In the genomic region with DNA sequence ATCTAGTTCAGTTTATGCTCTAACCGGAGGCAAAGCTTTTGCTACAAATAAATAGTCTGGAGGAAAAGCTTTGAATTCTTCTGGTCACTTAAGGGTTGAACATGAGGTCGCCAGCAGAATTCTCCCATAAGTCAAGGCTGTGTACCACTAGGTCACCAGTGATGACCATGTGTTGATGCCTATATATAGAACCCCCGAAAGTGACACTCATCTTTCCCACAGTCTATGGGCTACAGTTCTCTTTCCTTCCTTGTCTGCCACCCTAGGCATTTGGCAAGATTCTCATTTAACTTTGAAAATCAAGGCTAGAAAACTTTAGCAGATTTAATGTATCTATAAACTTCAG, we compare ENCODE assay signal across 20 mouse cellular contexts.
DNase-seq lines count a peak whose midpoint lies in the region; ATAC-seq and TF ChIP-seq lines count a peak whose summit lies in the region.
"Had no signal": no experiment of that assay in that cellular context is flagged by ENCODE, and none has a peak within 500 bp of the region (broad histone marks: within the 10 kb centered on the region; RNA-seq: fewer than 3 reads in every experiment).

No protein-coding gene starts in this region.

- H3K27ac ChIP-seq in heart, embryonic 12.5 days (ENCODE audit: poor library complexity, severe bottlenecking) = 0 out of 2 replicates have a peak overlapping the region, but pooled peaks have one; percentile 12
- H3K27ac ChIP-seq in heart, embryonic 11.5 days (ENCODE audit: low read depth, low read length) = no peak overlapping the region
- H3K27ac ChIP-seq in kidney, embryonic 16.5 days (ENCODE audit: low read length) = peak overlapping the region; percentile 72
- peak overlapping the region; percentile 69 for H3K27ac ChIP-seq in embryonic facial prominence, embryonic 13.5 days
- H3K27ac ChIP-seq in limb, embryonic 14.5 days (replicated peaks; ENCODE audit: low read depth, low read length) = 0 out of 2 replicates have a peak overlapping the region, but pooled peaks have one; percentile 15
- H3K27ac ChIP-seq: forebrain, embryonic 10.5 days; heart, embryonic 10.5 days; hindbrain, embryonic 13.5 days; liver, embryonic 15.5 days had no signal

- no peak overlapping the region for H3K4me3 ChIP-seq in heart, embryonic 12.5 days
- H3K4me3 ChIP-seq in heart, embryonic 11.5 days (ENCODE audit: low read depth, low read length) = no peak overlapping the region
- H3K4me3 ChIP-seq in kidney, embryonic 16.5 days (ENCODE audit: low read length) = no peak overlapping the region
- H3K4me3 ChIP-seq in embryonic facial prominence, embryonic 13.5 days = no peak overlapping the region
- H3K4me3 ChIP-seq in limb, embryonic 14.5 days (replicated peaks; ENCODE audit: low read length) = no peak overlapping the region
- H3K4me3 ChIP-seq: forebrain, embryonic 10.5 days; heart, embryonic 10.5 days; hindbrain, embryonic 13.5 days; liver, embryonic 15.5 days had no signal

- 52% methylated on average over 3 of the region's 3 CpGs for WGBS in heart, embryonic 12.5 days
- 64% methylated on average over 3 of the region's 3 CpGs for WGBS in heart, embryonic 11.5 days (ENCODE audit: insufficient replicate concordance)
- WGBS in kidney, embryonic 16.5 days = 29% methylated on average over 3 of the region's 3 CpGs
- WGBS in embryonic facial prominence, embryonic 13.5 days = 66% methylated on average over 3 of the region's 3 CpGs
- WGBS in limb, embryonic 14.5 days = 64% methylated on average over 3 of the region's 3 CpGs

- ATAC-seq in heart, embryonic 12.5 days (ENCODE audit: insufficient number of reproducible peaks, low FRiP score) = no peak; the same call in 1 of the 2 replicates
- ATAC-seq in heart, embryonic 11.5 days (replicated peaks; ENCODE audit: insufficient number of reproducible peaks, low FRiP score, low TSS enrichment) = no peak
- peak; percentile 85 for ATAC-seq in kidney, embryonic 16.5 days (ENCODE audit: low FRiP score, low TSS enrichment)
- ATAC-seq in embryonic facial prominence, embryonic 13.5 days (ENCODE audit: insufficient number of reproducible peaks, insufficient read depth, low FRiP score, low TSS enrichment, low read depth) = no peak
- peak; percentile 37; the same call in 1 of the 2 replicates for ATAC-seq in limb, embryonic 14.5 days (ENCODE audit: low FRiP score, low read depth)
- no peak for ATAC-seq in megakaryocyte-erythroid progenitor cell, adult 5-6 weeks (replicated peaks; ENCODE audit: low FRiP score, low TSS enrichment, poor library complexity, severe bottlenecking)

- H3K9ac ChIP-seq in heart, embryonic 12.5 days = no peak overlapping the region
- H3K9ac ChIP-seq in heart, embryonic 11.5 days (ENCODE audit: low read depth, low read length) = no peak overlapping the region
- no peak overlapping the region for H3K9ac ChIP-seq in kidney, embryonic 16.5 days (replicated peaks; ENCODE audit: low read length)
- H3K9ac ChIP-seq in embryonic facial prominence, embryonic 13.5 days = no peak overlapping the region
- H3K9ac ChIP-seq in limb, embryonic 14.5 days (ENCODE audit: low read depth, low read length, severe bottlenecking) = no peak overlapping the region
- H3K9ac ChIP-seq: hindbrain, embryonic 13.5 days; liver, embryonic 15.5 days had no signal

- TF ChIP-seq POLR2A in limb, embryonic 14.5 days (IDR thresholded peaks at IDR 0.05; ENCODE audit: borderline replicate concordance, extremely low read depth, insufficient read depth, insufficient read length) = no peak

- no peak overlapping the region for H3K4me2 ChIP-seq in heart, embryonic 12.5 days
- H3K4me2 ChIP-seq in heart, embryonic 11.5 days = no peak overlapping the region
- no peak overlapping the region for H3K4me2 ChIP-seq in kidney, embryonic 16.5 days (replicated peaks; ENCODE audit: low read depth, low read length)
- no peak overlapping the region for H3K4me2 ChIP-seq in embryonic facial prominence, embryonic 13.5 days
- no peak overlapping the region for H3K4me2 ChIP-seq in limb, embryonic 14.5 days (replicated peaks; ENCODE audit: low read depth, low read length, severe bottlenecking)
- H3K4me2 ChIP-seq: hindbrain, embryonic 13.5 days; liver, embryonic 15.5 days had no signal

- no peaks in the 10 kb centered on the region for H3K36me3 ChIP-seq in heart, embryonic 12.5 days
- H3K36me3 ChIP-seq in heart, embryonic 11.5 days (ENCODE audit: control insufficient read depth, insufficient read depth, low read length) = no peaks in the 10 kb centered on the region
- H3K36me3 ChIP-seq in kidney, embryonic 16.5 days (ENCODE audit: insufficient read depth, low read length) = no peaks in the 10 kb centered on the region
- H3K36me3 ChIP-seq in embryonic facial prominence, embryonic 13.5 days = no peaks in the 10 kb centered on the region
- H3K36me3 ChIP-seq in limb, embryonic 14.5 days (ENCODE audit: control insufficient read depth, insufficient read depth, low read length) = no peaks in the 10 kb centered on the region
- H3K36me3 ChIP-seq: forebrain, embryonic 10.5 days; heart, embryonic 10.5 days; hindbrain, embryonic 13.5 days; liver, embryonic 15.5 days had no signal

- no peak for DNase-seq in kidney, adult 11 months
- DNase-seq in limb, embryonic 14.5 days (ENCODE audit: low spot score) = no peak
- DNase-seq in thymus, postnatal 10 days (ENCODE audit: low spot score in 2 of 2) = no peak
- DNase-seq: adrenal gland, adult 8-10 months; B cell, adult 2 months; cerebellum, adult 11-12 months; cerebellum, postnatal 36 days; kidney, adult 18-20 months; left cerebral cortex, postnatal 4 days; midbrain, embryonic 14.5 days; thymus, postnatal 14 days had no signal

- no peaks in the 10 kb centered on the region for H3K9me3 ChIP-seq in heart, embryonic 12.5 days (replicated peaks)
- no peaks in the 10 kb centered on the region for H3K9me3 ChIP-seq in heart, embryonic 11.5 days (replicated peaks; ENCODE audit: control insufficient read depth, low read length)
- H3K9me3 ChIP-seq in kidney, embryonic 16.5 days (ENCODE audit: low read length) = no peaks in the 10 kb centered on the region
- no peaks in the 10 kb centered on the region for H3K9me3 ChIP-seq in embryonic facial prominence, embryonic 13.5 days
- no peaks in the 10 kb centered on the region for H3K9me3 ChIP-seq in limb, embryonic 14.5 days (ENCODE audit: control insufficient read depth, low read length)
- H3K9me3 ChIP-seq: forebrain, embryonic 10.5 days; heart, embryonic 10.5 days; hindbrain, embryonic 13.5 days; liver, embryonic 15.5 days had no signal

- H3K27me3 ChIP-seq in heart, embryonic 12.5 days (replicated peaks) = no peaks in the 10 kb centered on the region
- H3K27me3 ChIP-seq in heart, embryonic 11.5 days (ENCODE audit: control insufficient read depth, insufficient read depth, low read length) = no peaks in the 10 kb centered on the region
- H3K27me3 ChIP-seq in kidney, embryonic 16.5 days (ENCODE audit: insufficient read depth, low read length) = no peaks in the 10 kb centered on the region
- H3K27me3 ChIP-seq in embryonic facial prominence, embryonic 13.5 days = no peaks in the 10 kb centered on the region
- H3K27me3 ChIP-seq in limb, embryonic 14.5 days (ENCODE audit: control insufficient read depth, insufficient read depth, low read length) = no peaks in the 10 kb centered on the region
- H3K27me3 ChIP-seq: hindbrain, embryonic 13.5 days; liver, embryonic 15.5 days had no signal

- H3K4me1 ChIP-seq in heart, embryonic 12.5 days (replicated peaks) = peaks cover 8% of the 10 kb centered on the region
- no peaks in the 10 kb centered on the region for H3K4me1 ChIP-seq in heart, embryonic 11.5 days (ENCODE audit: control insufficient read depth, insufficient read depth, low read length)
- H3K4me1 ChIP-seq in kidney, embryonic 16.5 days (ENCODE audit: insufficient read depth, low read length) = peaks cover 18% of the 10 kb centered on the region; the same call in 1 of the 2 replicates
- peaks cover 21% of the 10 kb centered on the region for H3K4me1 ChIP-seq in embryonic facial prominence, embryonic 13.5 days
- peaks cover 12% of the 10 kb centered on the region; the same call in 1 of the 2 replicates for H3K4me1 ChIP-seq in limb, embryonic 14.5 days (ENCODE audit: control insufficient read depth, insufficient read depth, low read length)
- H3K4me1 ChIP-seq: forebrain, embryonic 10.5 days; heart, embryonic 10.5 days; hindbrain, embryonic 13.5 days; liver, embryonic 15.5 days had no signal

Comparison
In these comparisons a context has a peak if more than half of its experiments do, and no peak if none do; other contexts are left out.
1. ATAC-seq: peak in kidney, embryonic 16.5 days (single experiment) and limb, embryonic 14.5 days (single experiment); none in heart, embryonic 12.5 days (single experiment), heart, embryonic 11.5 days (single experiment), embryonic facial prominence, embryonic 13.5 days (single experiment) and megakaryocyte-erythroid progenitor cell, adult 5-6 weeks (single experiment).